Mouse (Mus musculus): ENCODE measurements around the gene Phkg1. TPM values are rescaled to one million over a fixed set of nuclear protein-coding genes. Genes with fewer than 3 reads are reported as not detected.

The Phkg1 gene
- polyA plus RNA-seq, 1 experiment from 2014 or later, result 0.32 TPM

DNA sequence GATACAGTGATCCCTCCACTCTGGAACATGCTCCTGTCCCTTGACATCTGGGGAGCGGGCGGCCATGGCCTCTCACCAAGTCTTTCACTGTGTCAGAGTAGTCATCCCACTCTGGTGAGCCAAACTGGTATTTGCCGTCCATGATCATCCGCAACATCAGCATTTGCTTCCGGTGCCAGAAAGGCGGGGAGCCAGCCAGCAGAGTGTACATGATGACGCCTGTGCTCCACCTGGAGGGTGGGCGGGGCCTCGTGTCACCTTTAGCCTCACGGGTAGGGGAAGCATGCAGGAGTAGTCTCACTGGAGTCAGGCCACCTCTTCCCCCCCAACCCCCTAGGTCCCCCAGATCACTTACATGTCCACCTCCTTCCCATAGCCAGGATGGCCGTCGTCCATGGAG lies 32.5 kb downstream of the Phkg1 start:
- no peak overlapping the region for H3K4me2 ChIP-seq
- H3K4me1 ChIP-seq, result 0 out of 2 replicates have a peak, but pooled peaks cover 4% of the 10 kb centered on the region
- no peak overlapping the region for H3K9ac ChIP-seq
- no peak overlapping the region for H3K27ac ChIP-seq
- no peak for ATAC-seq (ENCODE audit: insufficient number of reproducible peaks, low FRiP score, low TSS enrichment, low read depth)
- WGBS, result 74% methylated on average over 12 of the region's 12 CpGs
- H3K27me3 ChIP-seq, result no peaks in the 10 kb centered on the region
- peaks cover 23% of the 10 kb centered on the region for H3K36me3 ChIP-seq
- no peaks in the 10 kb centered on the region for H3K9me3 ChIP-seq
- no peak overlapping the region for H3K4me3 ChIP-seq

DNA sequence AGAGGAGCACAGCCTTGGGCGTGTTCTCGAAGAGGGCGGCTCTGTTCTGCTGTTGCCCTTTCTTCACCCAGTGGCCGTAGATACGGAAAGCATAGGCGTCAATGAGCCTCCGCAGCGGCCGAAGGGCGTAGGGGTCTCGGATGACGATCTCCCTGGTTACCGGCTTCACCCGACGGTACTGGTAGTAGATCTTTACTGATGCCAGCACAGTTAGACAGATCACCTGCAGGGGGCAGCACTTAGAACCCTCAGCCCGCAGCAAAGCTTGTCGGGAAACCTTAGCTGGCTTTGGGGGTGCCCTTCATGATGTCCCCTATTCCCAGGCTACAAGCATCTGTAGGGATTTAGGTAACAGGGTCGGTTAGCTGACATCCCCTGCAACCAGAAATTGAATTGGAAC lies 33.9 kb downstream of the Phkg1 start:
- 18% methylated on average over 18 of the region's 18 CpGs for WGBS
- H3K4me2 ChIP-seq, result no peak overlapping the region
- H3K27ac ChIP-seq, result no peak overlapping the region
- 0 out of 2 replicates have a peak, but pooled peaks cover 4% of the 10 kb centered on the region for H3K4me1 ChIP-seq
- no peak overlapping the region for H3K9ac ChIP-seq
- no peak overlapping the region for H3K4me3 ChIP-seq
- H3K27me3 ChIP-seq, result no peaks in the 10 kb centered on the region
- H3K9me3 ChIP-seq, result no peaks in the 10 kb centered on the region
- ATAC-seq (ENCODE audit: insufficient number of reproducible peaks, low FRiP score, low TSS enrichment, low read depth), result no peak
- H3K36me3 ChIP-seq, result peaks cover 36% of the 10 kb centered on the region

DNA sequence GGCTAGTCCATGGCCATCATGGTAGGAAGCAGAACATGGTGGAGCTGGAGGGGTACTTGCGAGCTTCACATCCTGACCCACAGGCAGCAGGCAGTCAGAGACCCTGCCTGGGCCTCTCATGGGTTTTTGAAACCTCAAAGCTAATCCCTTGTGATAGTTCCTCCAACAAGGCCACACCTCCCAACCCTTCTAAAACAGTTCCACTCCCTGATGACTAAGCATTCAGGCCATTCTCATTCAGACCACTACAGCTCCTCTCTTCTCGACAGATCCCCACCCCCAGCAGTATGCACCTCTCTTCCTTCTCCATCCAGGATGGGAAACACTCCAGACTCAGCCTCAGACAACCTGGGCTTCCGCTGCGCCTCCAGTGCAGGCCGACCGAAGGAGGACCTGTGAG lies 36.0 kb downstream of the Phkg1 start:
- H3K4me1 ChIP-seq, result 0 out of 2 replicates have a peak, but pooled peaks cover 4% of the 10 kb centered on the region
- H3K36me3 ChIP-seq, result peaks cover 49% of the 10 kb centered on the region
- H3K27me3 ChIP-seq, result no peaks in the 10 kb centered on the region
- WGBS, result 95% methylated on average over 6 of the region's 6 CpGs
- no peaks in the 10 kb centered on the region for H3K9me3 ChIP-seq
- H3K4me3 ChIP-seq, result no peak overlapping the region
- no peak overlapping the region for H3K9ac ChIP-seq
- H3K4me2 ChIP-seq, result no peak overlapping the region
- no peak overlapping the region for H3K27ac ChIP-seq
- no peak for ATAC-seq (ENCODE audit: insufficient number of reproducible peaks, low FRiP score, low TSS enrichment, low read depth)

DNA sequence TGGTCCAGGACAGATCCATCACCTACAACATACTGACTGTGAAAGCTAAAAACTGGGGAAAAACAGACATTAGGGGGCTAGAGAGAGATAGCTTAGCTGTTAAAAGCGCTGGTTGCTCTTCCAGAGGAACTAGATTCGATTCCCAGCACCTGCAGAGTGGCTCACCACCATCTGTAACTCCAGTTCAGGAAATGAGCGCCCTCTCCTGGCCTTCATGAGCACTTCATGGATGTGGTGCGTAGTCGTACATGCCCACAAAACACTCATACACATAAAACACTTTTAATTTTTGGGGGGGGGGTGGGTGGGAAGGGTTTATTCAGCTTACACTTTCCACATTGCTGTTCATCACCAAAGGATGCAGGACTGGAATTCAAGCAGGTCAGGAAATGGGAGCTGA lies 41.9 kb downstream of the Phkg1 start:
- Histone ChIP-seq H3K9me3 (no peaks in the 10 kb centered on the region), H3K36me3 (peaks cover 70% of the 10 kb centered on the region), H3K4me2 (no peak overlapping the region), H3K4me3 (no peak overlapping the region), H3K4me1 (no peaks in the 10 kb centered on the region), H3K9ac (no peak overlapping the region), H3K27ac (no peak overlapping the region), H3K27me3 (no peaks in the 10 kb centered on the region)
- ATAC-seq (ENCODE audit: insufficient number of reproducible peaks, low FRiP score, low TSS enrichment, low read depth), result no peak
- WGBS, result 89% methylated on average over 5 of the region's 5 CpGs

DNA sequence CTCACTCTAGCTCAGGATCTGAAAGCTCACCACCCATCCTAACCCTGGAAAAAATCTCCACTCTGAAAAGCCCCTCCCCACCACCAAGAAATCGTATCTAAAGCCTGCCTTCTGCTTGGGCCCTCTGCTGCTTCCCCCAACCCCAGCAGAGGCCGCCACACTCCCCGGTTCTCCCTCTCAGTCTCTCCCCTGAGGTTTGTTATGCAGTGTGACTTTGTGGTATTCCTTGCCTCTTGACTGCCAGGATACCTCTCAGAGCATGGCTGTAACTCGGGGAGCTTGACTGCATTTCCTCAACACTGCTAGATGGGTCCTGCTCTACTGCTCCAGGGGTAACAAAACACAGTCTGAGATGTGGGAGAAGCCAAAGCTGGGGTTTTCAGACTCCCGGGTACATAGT lies 43.2 kb downstream of the Phkg1 start:
- Histone ChIP-seq H3K36me3 (peaks cover 64% of the 10 kb centered on the region), H3K4me2 (no peak overlapping the region), H3K4me3 (no peak overlapping the region), H3K4me1 (no peaks in the 10 kb centered on the region), H3K27ac (no peak overlapping the region), H3K27me3 (no peaks in the 10 kb centered on the region), H3K9me3 (no peaks in the 10 kb centered on the region), H3K9ac (no peak overlapping the region)
- WGBS, result 53% methylated on average over 5 of the region's 5 CpGs
- ATAC-seq (ENCODE audit: insufficient number of reproducible peaks, low FRiP score, low TSS enrichment, low read depth), result no peak

DNA sequence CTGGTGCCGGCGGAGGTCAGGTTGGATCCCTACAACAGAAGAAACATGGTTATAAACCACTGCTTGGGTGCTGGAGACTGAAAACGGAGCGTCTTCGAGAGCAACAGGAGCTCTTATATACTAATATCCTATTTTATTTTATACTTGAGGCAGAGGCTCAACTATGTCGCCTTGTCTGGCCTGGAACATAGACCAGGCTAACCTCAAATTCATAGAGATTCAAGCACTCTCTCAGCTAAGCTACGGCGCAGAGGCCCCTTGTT lies 50.9 kb downstream of the Phkg1 start:
- Histone ChIP-seq H3K27me3 (no peaks in the 10 kb centered on the region), H3K9ac (peak overlapping the region; percentile 74; the same call in 1 of the 2 replicates), H3K4me2 (peak overlapping the region; percentile 58), H3K4me3 (peak overlapping the region; percentile 71), H3K36me3 (peaks cover 36% of the 10 kb centered on the region), H3K27ac (no peak overlapping the region; the same call in 1 of the 2 replicates), H3K9me3 (no peaks in the 10 kb centered on the region), H3K4me1 (peaks cover 10% of the 10 kb centered on the region; the same call in 1 of the 2 replicates)
- WGBS, result 45% methylated on average over 8 of the region's 8 CpGs
- ATAC-seq (ENCODE audit: insufficient number of reproducible peaks, low FRiP score, low TSS enrichment, low read depth), result no peak

DNA sequence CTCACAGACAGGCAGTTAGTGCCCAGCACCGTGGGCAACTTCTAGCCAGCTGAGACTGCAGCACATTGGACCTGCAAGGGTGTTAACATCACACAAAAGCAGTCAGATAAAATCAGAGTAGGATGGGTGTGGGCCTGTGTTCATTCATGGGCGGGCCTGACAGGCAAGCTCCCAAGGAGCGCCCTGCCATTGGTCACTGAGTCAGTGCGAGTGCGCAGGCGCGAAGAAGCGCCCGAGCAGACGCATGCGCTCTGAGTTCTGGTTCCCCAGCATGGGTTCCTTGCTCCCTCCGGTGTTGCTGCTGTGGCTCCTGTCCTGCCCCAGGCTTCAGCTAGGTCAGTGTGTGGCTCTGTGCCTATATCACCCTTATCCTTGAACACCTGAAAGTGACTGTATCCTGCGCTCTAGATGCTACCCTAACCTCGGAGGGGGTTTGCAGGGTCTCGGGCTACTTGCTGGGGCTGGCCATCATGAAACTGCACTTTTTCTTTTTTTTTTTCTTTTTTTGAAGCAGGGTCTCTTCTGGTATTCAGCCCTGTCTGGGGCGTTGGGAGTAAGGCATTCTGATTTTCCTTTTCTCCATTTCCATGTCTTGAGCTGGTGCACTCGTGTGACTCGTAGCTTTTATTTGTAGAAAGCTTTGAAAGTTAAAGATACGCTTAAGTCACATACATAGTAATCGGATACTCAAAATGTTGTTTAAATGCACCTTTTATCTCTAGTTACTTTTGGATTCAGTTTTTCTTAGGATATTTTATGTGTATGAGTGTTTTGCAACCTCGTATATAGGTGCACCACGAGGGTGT lies 51.4 kb downstream of the Phkg1 start, which contains the start of gene Sumf2:
TSS of gene Sumf2 (plus strand) at position 235 of the 806 bp plus-strand sequence.
- peak within 1 kb of the TSS; percentile 71 for H3K4me3 ChIP-seq
- no peaks in the 10 kb centered on the region for H3K27me3 ChIP-seq
- H3K27ac ChIP-seq, result peak within 1 kb of the TSS; percentile 63
- ATAC-seq (ENCODE audit: insufficient number of reproducible peaks, low FRiP score, low TSS enrichment, low read depth), result peak; percentile 96
- H3K36me3 ChIP-seq, result peaks cover 35% of the 10 kb centered on the region
- WGBS, result 10% methylated on average over 22 of the region's 22 CpGs
- peak within 1 kb of the TSS; percentile 58 for H3K4me2 ChIP-seq
- no peaks in the 10 kb centered on the region for H3K9me3 ChIP-seq
- peaks cover 10% of the 10 kb centered on the region; the same call in 1 of the 2 replicates for H3K4me1 ChIP-seq
- peak within 1 kb of the TSS; percentile 74 for H3K9ac ChIP-seq

DNA sequence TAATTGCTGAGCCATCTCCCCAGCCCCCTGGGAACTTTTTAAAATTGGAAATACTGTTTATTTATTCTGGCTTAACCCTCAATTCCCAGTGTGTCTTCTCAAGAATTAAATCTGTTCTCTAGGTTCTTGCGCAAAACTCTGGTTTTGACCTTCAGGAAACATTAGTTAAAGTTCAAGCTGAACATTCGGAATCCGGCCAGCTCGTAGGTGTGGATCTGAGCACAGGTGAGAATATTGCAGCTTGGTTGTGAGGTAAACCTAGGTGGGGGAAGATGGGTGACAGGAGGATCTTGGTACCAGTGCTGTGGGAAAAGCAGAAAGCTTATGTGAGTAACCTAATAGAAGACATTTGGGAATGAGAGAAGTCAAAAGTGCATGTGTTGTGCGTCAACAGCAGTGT lies 53.5 kb downstream of the Phkg1 start:
- no peak for ATAC-seq (ENCODE audit: insufficient number of reproducible peaks, low FRiP score, low TSS enrichment, low read depth)
- Histone ChIP-seq H3K9ac (no peak overlapping the region), H3K4me1 (peaks cover 10% of the 10 kb centered on the region; the same call in 1 of the 2 replicates), H3K27ac (no peak overlapping the region), H3K4me3 (no peak overlapping the region), H3K36me3 (peaks cover 26% of the 10 kb centered on the region), H3K9me3 (no peaks in the 10 kb centered on the region), H3K27me3 (no peaks in the 10 kb centered on the region), H3K4me2 (no peak overlapping the region)
- 93% methylated on average over 5 of the region's 5 CpGs for WGBS

Other genes with a start within 250 kb of the Phkg1 start
- 4.5 and 5.0 TPM in 2 replicates for gene Zfp11, start 228.4 kb downstream of the Phkg1 start, polyA plus RNA-seq (2015; fragmentation: Nextera tagmentation; extraction: Ambion mirVana)
- gene Sept14, start 190.0 kb downstream of the Phkg1 start, polyA plus RNA-seq (2015; fragmentation: Nextera tagmentation; extraction: Ambion mirVana), result not detected in 2 replicates
- gene Mrps17, start 183.1 kb downstream of the Phkg1 start, polyA plus RNA-seq (2015; fragmentation: Nextera tagmentation; extraction: Ambion mirVana), result 179 and 184 TPM in 2 replicates
- gene Nipsnap2, start 173.5 kb downstream of the Phkg1 start, polyA plus RNA-seq (2015; fragmentation: Nextera tagmentation; extraction: Ambion mirVana), result 109 and 131 TPM in 2 replicates
- 35.5 and 38.1 TPM in 2 replicates for gene Psph, start 111.1 kb downstream of the Phkg1 start, polyA plus RNA-seq (2015; fragmentation: Nextera tagmentation; extraction: Ambion mirVana)
- 62.1 and 76.1 TPM in 2 replicates for gene Sumf2, start 51.6 kb downstream of the Phkg1 start, polyA plus RNA-seq (2015; fragmentation: Nextera tagmentation; extraction: Ambion mirVana)
- gene Chchd2, start 11.1 kb downstream of the Phkg1 start, polyA plus RNA-seq (2015; fragmentation: Nextera tagmentation; extraction: Ambion mirVana), result 814 and 824 TPM in 2 replicates
- gene Zbed5, start 2.8 kb downstream of the Phkg1 start, polyA plus RNA-seq (2015; fragmentation: Nextera tagmentation; extraction: Ambion mirVana), result 6.2 and 7.4 TPM in 2 replicates
- gene Nupr1l, start 10.0 kb upstream of the Phkg1 start, polyA plus RNA-seq (2015; fragmentation: Nextera tagmentation; extraction: Ambion mirVana), result 3.1 and 3.6 TPM in 2 replicates
- 21.2 and 28.5 TPM in 2 replicates for gene Vkorc1l1, start 43.4 kb upstream of the Phkg1 start, polyA plus RNA-seq (2015; fragmentation: Nextera tagmentation; extraction: Ambion mirVana)
- gene Gusb, start 104.5 kb upstream of the Phkg1 start, polyA plus RNA-seq (2015; fragmentation: Nextera tagmentation; extraction: Ambion mirVana), result 45.6 and 49.6 TPM in 2 replicates
- gene Asl, start 130.7 kb upstream of the Phkg1 start, polyA plus RNA-seq (2015; fragmentation: Nextera tagmentation; extraction: Ambion mirVana), result 27.7 and 29.0 TPM in 2 replicates
- 35.8 and 38.3 TPM in 2 replicates for gene Crcp, start 130.7 kb upstream of the Phkg1 start, polyA plus RNA-seq (2015; fragmentation: Nextera tagmentation; extraction: Ambion mirVana)
- 119 and 123 TPM in 2 replicates for gene Tpst1, start 174.8 kb upstream of the Phkg1 start, polyA plus RNA-seq (2015; fragmentation: Nextera tagmentation; extraction: Ambion mirVana)
- 6.4 and 6.9 TPM in 2 replicates for gene Kctd7, start 246.3 kb upstream of the Phkg1 start, polyA plus RNA-seq (2015; fragmentation: Nextera tagmentation; extraction: Ambion mirVana)